Mouse (Mus musculus) liver, embryonic 16.5 days (tissue): ENCODE data around the gene Zfp746. TPM values are rescaled to one million over a fixed set of nuclear protein-coding genes. Genes with fewer than 3 reads are reported as not detected.
"Not testable (repeated sequence)": the region's sequence is repeated elsewhere in the genome, so short reads cannot be mapped to it uniquely, and the experiment has no call there.

ENCODE experiments used
- ATAC-seq: fragments of 200-750 bp; cut with Nextera tagmentation; 2 replicates; pipeline ENCODE4 v1.8.0; 2017; ENCODE audit warnings: low read depth, mild to moderate bottlenecking, moderate number of reproducible peaks, moderate library complexity
- H3K27ac ChIP-seq: fragments of 300-500 bp; sonication (generic); 2 replicates; pipeline ENCODE4 v1.5.1; 2014; ENCODE audit warnings: mild to moderate bottlenecking, low read length
- H3K27me3 ChIP-seq: fragments of 300-500 bp; sonication (generic); 2 replicates; pipeline ENCODE4 v1.6.1; 2014; ENCODE audit warnings: low read depth, low read length, mixed read lengths; ENCODE audit not compliant: control insufficient read depth, insufficient read depth
- H3K36me3 ChIP-seq: fragments of 300-500 bp; sonication (generic); 2 replicates; pipeline ENCODE4 v1.6.1; 2014; ENCODE audit warnings: mild to moderate bottlenecking; ENCODE audit not compliant: control insufficient read depth, insufficient read depth
- H3K4me1 ChIP-seq: fragments of 300-500 bp; sonication (generic); 2 replicates; pipeline ENCODE4 v1.6.1; 2014; ENCODE audit warnings: low read depth, low read length, mixed read lengths; ENCODE audit not compliant: control insufficient read depth
- H3K4me2 ChIP-seq: fragments of 300-500 bp; sonication (generic); 2 replicates; pipeline ENCODE4 v1.6.1; 2014; ENCODE audit warnings: low read depth, low read length, mixed read lengths
- H3K4me3 ChIP-seq: fragments of 300-500 bp; sonication (generic); 2 replicates; pipeline ENCODE4 v1.5.1; 2014; ENCODE audit warnings: low read depth, mild to moderate bottlenecking, low read length
- H3K9ac ChIP-seq: fragments of 300-500 bp; sonication (generic); 2 replicates; pipeline ENCODE4 v1.6.1; 2014; ENCODE audit warnings: low read depth, low read length
- H3K9me3 ChIP-seq: fragments of 300-500 bp; sonication (generic); replicated peaks from 2 replicates; pipeline ENCODE4 v1.6.1; 2016; ENCODE audit warnings: low read length; ENCODE audit not compliant: control insufficient read depth
- WGBS: fragments of 180-500 bp; shearing (Covaris S2); extraction: QIAGEN DNeasy Blood & Tissue Kit; methylation state at CpG from one replicate; pipeline ENCODE4 v1.1.7; 2014; ENCODE audit not compliant: insufficient replicate concordance; 5-methylcytosine and 5-hydroxymethylcytosine counted together
- polyA plus RNA-seq: library from polyadenylated mRNA; unstranded; fragments of >200 nt; fragmentation: Nextera tagmentation; extraction: Ambion mirVana; gene quantifications from 2 replicates; pipeline ENCODE4 v1.2.1, GENCODE M21; 2015

The Zfp746 gene
- 2.1 and 2.4 TPM in 2 replicates for polyA plus RNA-seq

GRCm38 (mm10) chr6:48086471-48086878 lies at the start of gene Zfp746:
TSS of gene Zfp746 (minus strand) at chr6:48086593.
- WGBS = under 1% methylated on average over 45 of the region's 53 CpGs
- H3K9me3 ChIP-seq = no peaks in the 10 kb centered on the region
- peaks cover 11% of the 10 kb centered on the region for H3K36me3 ChIP-seq

GRCm38 (mm10) chr6:48121092-48121491 lies 34.7 kb upstream of the Zfp746 start:
- not testable (repeated sequence) for H3K4me2 ChIP-seq, H3K9me3 ChIP-seq, H3K4me3 ChIP-seq, H3K36me3 ChIP-seq, H3K4me1 ChIP-seq, H3K27me3 ChIP-seq, H3K27ac ChIP-seq, H3K9ac ChIP-seq
- WGBS = 64% methylated on average over 4 of the region's 4 CpGs
- ATAC-seq = peak; percentile 66

More at GRCm38 (mm10) chr6:48086471-48086878, at the start of gene Zfp746:
- H3K4me2 ChIP-seq = peak within 1 kb of the TSS; percentile 90
- peak within 1 kb of the TSS; percentile 78 for H3K4me3 ChIP-seq
- H3K27ac ChIP-seq = peak within 1 kb of the TSS; percentile 87
- no peaks in the 10 kb centered on the region for H3K27me3 ChIP-seq
- ATAC-seq = peak; percentile 89
- H3K4me1 ChIP-seq = peaks cover 23% of the 10 kb centered on the region
- H3K9ac ChIP-seq = peak within 1 kb of the TSS; percentile 88

- Histone ChIP-seq H3K36me3 (no peaks in the 10 kb centered on the region), H3K27me3 (no peaks in the 10 kb centered on the region), H3K27ac (no peak overlapping the region), H3K9ac (no peak overlapping the region), H3K4me3 (no peak overlapping the region), H3K4me2 (no peak overlapping the region), H3K9me3 (no peaks in the 10 kb centered on the region), H3K4me1 (no peaks in the 10 kb centered on the region)
- WGBS = 55% methylated on average over 3 of the region's 3 CpGs
- ATAC-seq = no peak
Measured at GRCm38 (mm10) chr6:48116036-48116435, 29.6 kb upstream of the Zfp746 start.

- peaks cover 4% of the 10 kb centered on the region for H3K36me3 ChIP-seq
- no peak overlapping the region; the same call in 1 of the 2 replicates for H3K9ac ChIP-seq
- no peaks in the 10 kb centered on the region for H3K27me3 ChIP-seq
- H3K4me2 ChIP-seq = peak overlapping the region; percentile 90
- WGBS = 24% methylated on average over 14 of the region's 14 CpGs
- peaks cover 23% of the 10 kb centered on the region for H3K4me1 ChIP-seq
- H3K9me3 ChIP-seq = no peaks in the 10 kb centered on the region
- no peak for ATAC-seq
- H3K4me3 ChIP-seq = peak overlapping the region; percentile 78
- no peak overlapping the region for H3K27ac ChIP-seq
Measured at GRCm38 (mm10) chr6:48086957-48087715, 743 bp upstream of the Zfp746 start.

- 2% methylated on average over 72 of the region's 72 CpGs for WGBS
- peak overlapping the region; percentile 78 for H3K4me3 ChIP-seq
- peak overlapping the region; percentile 88 for H3K9ac ChIP-seq
- no peaks in the 10 kb centered on the region for H3K27me3 ChIP-seq
- no peaks in the 10 kb centered on the region for H3K9me3 ChIP-seq
- peak; percentile 84 for ATAC-seq
- H3K4me1 ChIP-seq = peaks cover 23% of the 10 kb centered on the region
- H3K36me3 ChIP-seq = peaks cover 12% of the 10 kb centered on the region
- H3K27ac ChIP-seq = peak overlapping the region; percentile 87
- peak overlapping the region; percentile 90 for H3K4me2 ChIP-seq
Measured at GRCm38 (mm10) chr6:48085521-48086404, 630 bp downstream of the Zfp746 start.

- Histone ChIP-seq H3K27ac (no peak overlapping the region), H3K4me1 (peaks cover 23% of the 10 kb centered on the region), H3K9me3 (no peaks in the 10 kb centered on the region), H3K27me3 (no peaks in the 10 kb centered on the region), H3K4me2 (no peak overlapping the region), H3K36me3 (peaks cover 15% of the 10 kb centered on the region), H3K9ac (no peak overlapping the region), H3K4me3 (no peak overlapping the region)
- WGBS = 59% methylated on average over 6 of the region's 6 CpGs
- no peak for ATAC-seq
Measured at GRCm38 (mm10) chr6:48083733-48084191, 2.6 kb downstream of the Zfp746 start.

GRCm38 (mm10) chr6:48081952-48082351 lies 4.4 kb downstream of the Zfp746 start:
- H3K27me3 ChIP-seq = no peaks in the 10 kb centered on the region
- H3K4me3 ChIP-seq = no peak overlapping the region
- no peak for ATAC-seq
- H3K4me2 ChIP-seq = no peak overlapping the region
- peaks cover 21% of the 10 kb centered on the region for H3K36me3 ChIP-seq
- WGBS = 80% methylated on average over 3 of the region's 3 CpGs
- H3K9me3 ChIP-seq = no peaks in the 10 kb centered on the region
- no peak overlapping the region for H3K9ac ChIP-seq
- H3K27ac ChIP-seq = no peak overlapping the region
- peaks cover 23% of the 10 kb centered on the region for H3K4me1 ChIP-seq

- Histone ChIP-seq H3K9me3 (no peaks in the 10 kb centered on the region), H3K27ac (no peak overlapping the region), H3K36me3 (peaks cover 24% of the 10 kb centered on the region), H3K4me3 (no peak overlapping the region), H3K9ac (no peak overlapping the region), H3K4me2 (no peak overlapping the region), H3K27me3 (no peaks in the 10 kb centered on the region), H3K4me1 (peaks cover 21% of the 10 kb centered on the region)
- 81% methylated on average over 5 of the region's 5 CpGs for WGBS
- no peak for ATAC-seq
Measured at GRCm38 (mm10) chr6:48081021-48081420, 5.4 kb downstream of the Zfp746 start.
